9 mouse cellular contexts compared by ENCODE assay signal in genomic region chr10:61877787-61878186, GRCm38 (mm10).
DNase-seq lines count a peak whose midpoint lies in the region; ATAC-seq and TF ChIP-seq lines count a peak whose summit lies in the region.
"Had no signal": no experiment of that assay in that cellular context is flagged by ENCODE, and none has a peak within 500 bp of the region (broad histone marks: within the 10 kb centered on the region; RNA-seq: fewer than 3 reads in every experiment).

No protein-coding gene starts in this region.

- H3K9ac ChIP-seq in MEL (ENCODE audit: control insufficient read depth, low read depth, low read length, poor library complexity, severe bottlenecking) = no peak overlapping the region
- no peak overlapping the region for H3K9ac ChIP-seq in forebrain, embryonic 16.5 days (replicated peaks; ENCODE audit: low read depth, low read length)
- no peak overlapping the region for H3K9ac ChIP-seq in lung, postnatal 0 days (replicated peaks; ENCODE audit: low read depth)
- H3K9ac ChIP-seq: liver, embryonic 15.5 days had no signal

- H3K4me1 ChIP-seq in MEL (ENCODE audit: control insufficient read depth in 1 of 2, insufficient read depth in 2 of 2, low read length in 2 of 2) = no peaks in the 10 kb centered on the region
- peaks cover 7% of the 10 kb centered on the region for H3K4me1 ChIP-seq in forebrain, embryonic 16.5 days (replicated peaks; ENCODE audit: control insufficient read depth, insufficient read depth, low read length)
- peaks cover 61% of the 10 kb centered on the region for H3K4me1 ChIP-seq in hindbrain, embryonic 10.5 days (replicated peaks)
- peaks cover 8% of the 10 kb centered on the region; the same call in 1 of the 2 replicates for H3K4me1 ChIP-seq in lung, postnatal 0 days (ENCODE audit: insufficient read depth, low read depth, low read length)
- H3K4me1 ChIP-seq: liver, embryonic 15.5 days had no signal

- H3K27ac ChIP-seq in MEL (ENCODE audit: control insufficient read depth, low read depth, low read length) = no peak overlapping the region
- H3K27ac ChIP-seq in forebrain, embryonic 16.5 days (ENCODE audit: low read length) = no peak overlapping the region
- peak overlapping the region; percentile 47 for H3K27ac ChIP-seq in hindbrain, embryonic 10.5 days
- no peak overlapping the region for H3K27ac ChIP-seq in lung, postnatal 0 days (ENCODE audit: low read length)
- H3K27ac ChIP-seq: liver, embryonic 15.5 days had no signal

- H3K36me3 ChIP-seq in MEL (ENCODE audit: control insufficient read depth in 1 of 2, insufficient read depth in 2 of 2, low read length in 2 of 2) = no peaks in the 10 kb centered on the region
- no peaks in the 10 kb centered on the region for H3K36me3 ChIP-seq in forebrain, embryonic 16.5 days (ENCODE audit: control insufficient read depth, insufficient read depth)
- no peaks in the 10 kb centered on the region for H3K36me3 ChIP-seq in hindbrain, embryonic 10.5 days
- H3K36me3 ChIP-seq in lung, postnatal 0 days (ENCODE audit: insufficient read depth, low read length) = no peaks in the 10 kb centered on the region
- H3K36me3 ChIP-seq: liver, embryonic 15.5 days had no signal

- H3K4me3 ChIP-seq in MEL (ENCODE audit: control insufficient read depth in 1 of 2, insufficient read depth in 1 of 2, low read depth in 2 of 2, low read length in 2 of 2) = no peak overlapping the region
- no peak overlapping the region for H3K4me3 ChIP-seq in forebrain, embryonic 16.5 days (replicated peaks; ENCODE audit: low read length)
- H3K4me3 ChIP-seq in hindbrain, embryonic 10.5 days = no peak overlapping the region
- H3K4me3 ChIP-seq in lung, postnatal 0 days (ENCODE audit: low read depth, low read length) = no peak overlapping the region
- H3K4me3 ChIP-seq: liver, embryonic 15.5 days had no signal

- TF ChIP-seq EP300 in MEL (IDR thresholded peaks at IDR 0.05; ENCODE audit: low read depth in 1 of 2, low read length in 2 of 2) = no peak
- TF ChIP-seq EP300 in lung, postnatal 0 days (IDR thresholded peaks at IDR 0.05) = no peak

- peak; percentile 59 for ATAC-seq in forebrain, embryonic 16.5 days
- peak; percentile 25; the same call in 1 of the 2 replicates for ATAC-seq in lung, postnatal 0 days

- H3K9me3 ChIP-seq in MEL (replicated peaks; ENCODE audit: insufficient read depth, low read length) = no peaks in the 10 kb centered on the region
- no peaks in the 10 kb centered on the region for H3K9me3 ChIP-seq in forebrain, embryonic 16.5 days (ENCODE audit: control insufficient read depth, low read length)
- H3K9me3 ChIP-seq in hindbrain, embryonic 10.5 days = no peaks in the 10 kb centered on the region
- H3K9me3 ChIP-seq in lung, postnatal 0 days (ENCODE audit: low read length) = no peaks in the 10 kb centered on the region
- H3K9me3 ChIP-seq: liver, embryonic 15.5 days had no signal

- no peak overlapping the region for H3K4me2 ChIP-seq in forebrain, embryonic 16.5 days (ENCODE audit: low read length)
- no peak overlapping the region for H3K4me2 ChIP-seq in lung, postnatal 0 days (replicated peaks; ENCODE audit: low read depth, low read length)
- H3K4me2 ChIP-seq: liver, embryonic 15.5 days had no signal

- no peaks in the 10 kb centered on the region for H3K27me3 ChIP-seq in MEL (ENCODE audit: control insufficient read depth in 1 of 2, insufficient read depth in 2 of 2, low read length in 2 of 2)
- no peaks in the 10 kb centered on the region for H3K27me3 ChIP-seq in forebrain, embryonic 16.5 days (replicated peaks; ENCODE audit: control insufficient read depth, insufficient read depth, low read length)
- H3K27me3 ChIP-seq in hindbrain, embryonic 10.5 days (ENCODE audit: insufficient read depth, poor library complexity, severe bottlenecking) = peaks cover 26% of the 10 kb centered on the region
- no peaks in the 10 kb centered on the region for H3K27me3 ChIP-seq in lung, postnatal 0 days (replicated peaks; ENCODE audit: insufficient read depth, low read length)
- H3K27me3 ChIP-seq: liver, embryonic 15.5 days had no signal

- peak; percentile 4 for DNase-seq in MEL (ENCODE audit: low read depth, low spot score)
- peak; percentile 22 for DNase-seq in cerebellum, adult 11-12 months
- DNase-seq in hindbrain, embryonic 10.5 days (ENCODE audit: low spot score) = peak; percentile 82
- DNase-seq in layer of hippocampus, adult 8-10 months (ENCODE audit: low spot score in 2 of 2) = peak; percentile 5 to 42
- peak; percentile 78 for DNase-seq in lung, postnatal 0 days (ENCODE audit: low spot score)
- DNase-seq in right cerebral cortex, adult 18-20 months = peak; percentile 18
- DNase-seq in urinary bladder, postnatal 25 days (ENCODE audit: low spot score) = peak; percentile 66

- TF ChIP-seq CTCF in MEL (IDR thresholded peaks at IDR 0.05 in 2 of 3, conservative IDR thresholded peaks at IDR 0.05 in 1 of 3; ENCODE audit: control insufficient read depth in 1 of 3, insufficient read depth in 1 of 3, low read depth in 2 of 3, low read length in 3 of 3, poor library complexity in 1 of 3, severe bottlenecking in 1 of 3) = peak; percentile 23 to 59 (median 25); a peak in 4 of 6 replicates
- TF ChIP-seq CTCF in lung, postnatal 0 days (IDR thresholded peaks at IDR 0.05) = peak; percentile 97

- no peak for TF ChIP-seq RAD21 in MEL (IDR thresholded peaks at IDR 0.05; ENCODE audit: low read depth, low read length)

- no peak for TF ChIP-seq POLR2A in MEL (IDR thresholded peaks at IDR 0.05; ENCODE audit: control insufficient read depth in 1 of 2, insufficient read depth in 1 of 2, low read depth in 1 of 2, low read length in 2 of 2, poor library complexity in 1 of 2)

- 9% methylated on average over 6 of the region's 6 CpGs for WGBS in forebrain, embryonic 16.5 days
- WGBS in hindbrain, embryonic 10.5 days = 12% methylated on average over 6 of the region's 6 CpGs
- 8% methylated on average over 6 of the region's 6 CpGs for WGBS in lung, postnatal 0 days

- no peaks in the 10 kb centered on the region for H3K79me2 ChIP-seq in MEL (ENCODE audit: control insufficient read depth, insufficient read depth, low read length, poor library complexity)

TF ChIP-seq in MEL, 35 proteins besides CTCF, POLR2A, EP300 and RAD21:
- no peak for TF ChIP-seq ELF1 (IDR thresholded peaks at IDR 0.05; ENCODE audit: low read depth, low read length)
TF ChIP-seq in MEL: peak in this region for 0.

Comparison
In these comparisons a context has a peak if more than half of its experiments do, and no peak if none do; other contexts are left out.
1. DNase-seq: peak in every context shown above with its lines; median percentile 82 in hindbrain, embryonic 10.5 days; 78 in lung, postnatal 0 days; 66 in urinary bladder, postnatal 25 days; 24 in layer of hippocampus, adult 8-10 months; 22 in cerebellum, adult 11-12 months; 18 in right cerebral cortex, adult 18-20 months; 4 in MEL.